Mouse (Mus musculus): ENCODE data around the gene Uck2. TPM values are rescaled to one million over a fixed set of nuclear protein-coding genes. Genes with fewer than 3 reads are reported as not detected.

Gene Uck2
- polyA plus RNA-seq, 1 experiment, result 66.7 TPM

DNA sequence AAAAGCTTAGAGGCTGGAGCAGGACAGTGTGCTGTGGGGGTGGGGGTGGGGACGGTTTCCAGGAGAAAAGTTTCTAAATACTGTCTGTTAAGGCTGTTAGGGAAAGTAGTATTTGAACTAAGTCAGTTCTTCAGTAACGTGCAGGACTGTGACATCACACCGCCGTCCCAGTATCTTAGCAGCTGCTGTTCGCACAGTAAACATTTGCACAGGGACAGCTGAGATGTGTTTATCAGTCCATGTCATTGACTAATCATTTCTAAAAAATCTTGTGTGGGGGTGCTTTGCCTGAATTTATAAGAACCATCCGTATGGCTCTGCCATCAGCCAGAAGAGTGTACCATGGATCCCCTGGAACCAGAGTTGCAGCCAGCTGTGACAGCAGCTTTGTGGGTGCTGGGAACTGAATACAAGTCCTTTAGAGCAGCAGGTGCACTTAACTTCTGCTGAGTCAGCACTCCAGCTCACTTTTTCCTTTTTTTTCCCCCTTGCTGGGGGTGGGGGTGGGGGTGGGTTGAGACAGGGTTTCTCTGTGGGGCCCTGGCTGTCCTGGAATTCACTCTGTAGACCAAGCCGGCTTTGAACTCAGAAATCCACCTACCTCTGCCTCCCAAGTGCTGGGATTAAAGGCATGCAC is 20.5 kb upstream of the Uck2 start:
- H3K4me3 ChIP-seq, result no peak overlapping the region
- no peaks in the 10 kb centered on the region for H3K36me3 ChIP-seq (ENCODE audit: control insufficient read depth, insufficient read depth)
- peaks cover 21% of the 10 kb centered on the region for H3K79me2 ChIP-seq (ENCODE audit: control insufficient read depth, insufficient read depth)
- H3ac ChIP-seq (ENCODE audit: control insufficient read depth, insufficient read length), result no peak overlapping the region
- peak in 1 of 3 experiments; percentile 44 for TF ChIP-seq MYOG (IDR thresholded peaks at IDR 0.05; ENCODE audit: control insufficient read depth in 1 of 3, insufficient read depth in 1 of 3, insufficient read length in 2 of 3, low read depth in 2 of 3)
- TF ChIP-seq TCF3 (IDR thresholded peaks at IDR 0.05; ENCODE audit: insufficient read length, low read depth), result no peak
- peak in 1 of 3 experiments; percentile 22 for TF ChIP-seq MYOD1 (IDR thresholded peaks at IDR 0.05; ENCODE audit: control insufficient read depth in 1 of 3, insufficient read length in 2 of 3, low read depth in 2 of 3)
- peak; percentile 32 for TF ChIP-seq POLR2AphosphoS2 (IDR thresholded peaks at IDR 0.05; ENCODE audit: insufficient read length, low read depth)
- no peak overlapping the region for H3K4me2 ChIP-seq (ENCODE audit: low read depth)
- no peaks in the 10 kb centered on the region for H3K27me3 ChIP-seq (ENCODE audit: control insufficient read depth, insufficient read depth, insufficient read length)

DNA sequence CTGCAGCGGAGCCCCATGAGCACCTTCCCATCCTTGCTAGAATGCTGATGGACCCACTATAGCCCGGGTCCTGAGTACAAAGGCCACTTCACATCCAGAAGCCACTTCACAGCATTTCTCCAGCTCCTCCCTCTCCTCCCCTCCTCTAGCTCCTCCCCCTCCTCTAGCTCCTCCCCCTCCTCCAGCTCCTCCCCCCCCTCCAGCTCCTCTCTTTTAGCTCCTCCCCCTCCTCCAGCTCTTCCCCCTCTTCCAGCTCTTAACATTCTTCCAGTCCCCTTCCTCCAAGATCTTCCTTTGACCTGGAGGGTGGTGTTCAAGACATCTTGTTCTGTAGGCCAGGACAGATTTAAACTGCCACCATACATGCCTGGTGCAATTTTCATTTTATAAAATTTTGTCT is 15.0 kb upstream of the Uck2 start:
- TF ChIP-seq TCF12 (IDR thresholded peaks at IDR 0.05; ENCODE audit: insufficient read depth, poor library complexity, severe bottlenecking), result no peak
- TF ChIP-seq POLR2AphosphoS2 (IDR thresholded peaks at IDR 0.05; ENCODE audit: insufficient read length, low read depth), result no peak
- TF ChIP-seq MAX (IDR thresholded peaks at IDR 0.05; ENCODE audit: low read depth), result no peak
- no peak for TF ChIP-seq MYOD1 (IDR thresholded peaks at IDR 0.05; ENCODE audit: control insufficient read depth in 1 of 3, insufficient read length in 2 of 3, low read depth in 2 of 3)
- no peak for TF ChIP-seq TCF3 (IDR thresholded peaks at IDR 0.05; ENCODE audit: insufficient read length, low read depth)
- no peak for TF ChIP-seq USF1 (IDR thresholded peaks at IDR 0.05; ENCODE audit: low read depth)
- TF ChIP-seq MYOG (IDR thresholded peaks at IDR 0.05; ENCODE audit: control insufficient read depth in 1 of 3, insufficient read depth in 1 of 3, insufficient read length in 2 of 3, low read depth in 2 of 3), result no peak
- TF ChIP-seq REST (IDR thresholded peaks at IDR 0.05; ENCODE audit: insufficient read depth, insufficient read length), result no peak
- no peak for TF ChIP-seq POLR2A (IDR thresholded peaks at IDR 0.05; ENCODE audit: insufficient read length, low read depth)
- no peak for TF ChIP-seq SRF (IDR thresholded peaks at IDR 0.05; ENCODE audit: control insufficient read depth, insufficient read length, low read depth)
- TF ChIP-seq CEBPB (IDR thresholded peaks at IDR 0.05; ENCODE audit: insufficient read depth, poor library complexity, severe bottlenecking), result no peak
- no peak for TF ChIP-seq E2F4 (IDR thresholded peaks at IDR 0.05; ENCODE audit: insufficient read depth)
- no peaks in the 10 kb centered on the region for H3K36me3 ChIP-seq (ENCODE audit: control insufficient read depth, insufficient read depth)
- no peak overlapping the region for H3K4me3 ChIP-seq
- H3ac ChIP-seq (ENCODE audit: control insufficient read depth, insufficient read length), result no peak overlapping the region
- H3K27me3 ChIP-seq (ENCODE audit: control insufficient read depth, insufficient read depth, insufficient read length), result no peaks in the 10 kb centered on the region
- no peak overlapping the region for H3K4me2 ChIP-seq (ENCODE audit: low read depth)
- no peaks in the 10 kb centered on the region for H3K79me2 ChIP-seq (ENCODE audit: control insufficient read depth, insufficient read depth)

DNA sequence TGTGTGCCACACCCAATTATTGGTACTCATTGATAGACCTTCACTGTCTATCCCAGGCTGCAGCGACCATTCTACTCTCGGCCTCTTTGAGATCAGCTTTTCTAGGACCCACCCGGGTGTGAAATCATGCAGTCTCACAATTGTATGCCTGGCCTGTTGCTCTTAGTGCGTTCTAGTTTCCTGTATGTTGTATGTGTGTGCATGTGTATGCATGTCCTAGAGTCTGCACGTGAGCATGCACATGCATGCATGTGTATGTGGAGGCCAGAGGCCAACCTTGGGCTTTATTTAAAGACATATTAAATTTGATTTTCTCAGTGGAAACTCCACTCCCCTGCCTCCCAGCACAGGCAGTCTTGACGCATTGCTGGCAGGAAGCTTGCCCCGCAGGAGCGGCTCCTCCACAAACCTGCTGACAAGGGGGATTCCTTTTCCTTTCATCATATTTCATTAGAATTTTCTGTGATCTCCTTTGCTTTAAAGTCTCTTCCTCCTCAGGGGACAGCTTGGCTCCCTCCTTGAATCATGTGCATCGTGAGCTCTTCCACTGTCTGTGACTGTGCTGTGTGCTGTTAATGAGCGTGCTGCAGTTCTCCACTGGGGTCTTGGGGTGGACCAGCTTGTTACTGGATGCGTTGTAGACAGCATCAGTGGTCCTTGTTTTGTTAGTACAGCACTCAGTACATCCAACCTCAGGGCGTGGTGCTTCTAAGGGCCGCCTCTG is 10.7 kb upstream of the Uck2 start:
- no peak overlapping the region for H3K4me3 ChIP-seq
- TF ChIP-seq SRF (IDR thresholded peaks at IDR 0.05; ENCODE audit: control insufficient read depth, insufficient read length, low read depth) (no peak), TCF3 (IDR thresholded peaks at IDR 0.05; ENCODE audit: insufficient read length, low read depth) (no peak), MYOD1 (IDR thresholded peaks at IDR 0.05; ENCODE audit: control insufficient read depth in 1 of 3, insufficient read length in 2 of 3, low read depth in 2 of 3) (no peak), MYOG (IDR thresholded peaks at IDR 0.05; ENCODE audit: control insufficient read depth in 1 of 3, insufficient read depth in 1 of 3, insufficient read length in 2 of 3, low read depth in 2 of 3) (no peak), MAX (IDR thresholded peaks at IDR 0.05; ENCODE audit: low read depth) (no peak), REST (IDR thresholded peaks at IDR 0.05; ENCODE audit: insufficient read depth, insufficient read length) (no peak), CEBPB (IDR thresholded peaks at IDR 0.05; ENCODE audit: insufficient read depth, poor library complexity, severe bottlenecking) (no peak), POLR2A (IDR thresholded peaks at IDR 0.05; ENCODE audit: insufficient read length, low read depth) (no peak), TCF12 (IDR thresholded peaks at IDR 0.05; ENCODE audit: insufficient read depth, poor library complexity, severe bottlenecking) (no peak), E2F4 (IDR thresholded peaks at IDR 0.05; ENCODE audit: insufficient read depth) (no peak), USF1 (IDR thresholded peaks at IDR 0.05; ENCODE audit: low read depth) (no peak), POLR2AphosphoS2 (IDR thresholded peaks at IDR 0.05; ENCODE audit: insufficient read length, low read depth) (no peak)
- H3K27me3 ChIP-seq (ENCODE audit: control insufficient read depth, insufficient read depth, insufficient read length), result no peaks in the 10 kb centered on the region
- H3K79me2 ChIP-seq (ENCODE audit: control insufficient read depth, insufficient read depth), result no peaks in the 10 kb centered on the region
- H3ac ChIP-seq (ENCODE audit: control insufficient read depth, insufficient read length), result no peak overlapping the region
- no peak overlapping the region for H3K4me2 ChIP-seq (ENCODE audit: low read depth)
- no peaks in the 10 kb centered on the region for H3K36me3 ChIP-seq (ENCODE audit: control insufficient read depth, insufficient read depth)

DNA sequence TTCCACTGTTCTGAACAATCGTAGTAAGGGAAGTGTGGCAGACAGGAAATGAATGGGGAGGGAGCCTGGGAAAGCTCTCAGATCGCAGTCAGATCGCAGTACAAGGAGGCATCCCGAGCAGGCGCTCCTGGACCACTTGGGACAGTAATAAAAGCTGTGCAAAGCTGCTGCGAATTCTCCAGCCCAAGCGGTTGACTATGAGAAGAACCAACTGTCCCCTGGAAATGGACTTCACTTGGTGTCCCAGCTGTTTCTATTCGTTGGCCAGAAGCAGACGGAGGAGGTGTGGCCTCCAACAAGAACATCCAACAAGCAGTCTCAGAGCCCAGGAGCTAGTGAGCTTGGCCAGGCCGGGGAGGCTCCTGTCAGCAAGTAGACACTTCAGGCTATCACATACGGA is 7.3 kb upstream of the Uck2 start:
- Histone ChIP-seq H3K4me2 (ENCODE audit: low read depth) (no peak overlapping the region), H3K79me2 (ENCODE audit: control insufficient read depth, insufficient read depth) (no peaks in the 10 kb centered on the region), H3K36me3 (ENCODE audit: control insufficient read depth, insufficient read depth) (no peaks in the 10 kb centered on the region), H3K27me3 (ENCODE audit: control insufficient read depth, insufficient read depth, insufficient read length) (no peaks in the 10 kb centered on the region), H3ac (ENCODE audit: control insufficient read depth, insufficient read length) (no peak overlapping the region), H3K4me3 (no peak overlapping the region)
- TF ChIP-seq REST (IDR thresholded peaks at IDR 0.05; ENCODE audit: insufficient read depth, insufficient read length), result no peak
- no peak for TF ChIP-seq CEBPB (IDR thresholded peaks at IDR 0.05; ENCODE audit: insufficient read depth, poor library complexity, severe bottlenecking)
- TF ChIP-seq SRF (IDR thresholded peaks at IDR 0.05; ENCODE audit: control insufficient read depth, insufficient read length, low read depth), result no peak
- no peak for TF ChIP-seq TCF3 (IDR thresholded peaks at IDR 0.05; ENCODE audit: insufficient read length, low read depth)
- TF ChIP-seq USF1 (IDR thresholded peaks at IDR 0.05; ENCODE audit: low read depth), result no peak
- TF ChIP-seq MYOG (IDR thresholded peaks at IDR 0.05; ENCODE audit: control insufficient read depth in 1 of 3, insufficient read depth in 1 of 3, insufficient read length in 2 of 3, low read depth in 2 of 3), result no peak
- no peak for TF ChIP-seq MAX (IDR thresholded peaks at IDR 0.05; ENCODE audit: low read depth)
- TF ChIP-seq E2F4 (IDR thresholded peaks at IDR 0.05; ENCODE audit: insufficient read depth), result no peak
- no peak for TF ChIP-seq MYOD1 (IDR thresholded peaks at IDR 0.05; ENCODE audit: control insufficient read depth in 1 of 3, insufficient read length in 2 of 3, low read depth in 2 of 3)
- TF ChIP-seq POLR2A (IDR thresholded peaks at IDR 0.05; ENCODE audit: insufficient read length, low read depth), result no peak
- TF ChIP-seq POLR2AphosphoS2 (IDR thresholded peaks at IDR 0.05; ENCODE audit: insufficient read length, low read depth), result no peak
- no peak for TF ChIP-seq TCF12 (IDR thresholded peaks at IDR 0.05; ENCODE audit: insufficient read depth, poor library complexity, severe bottlenecking)
